Mouse (Mus musculus) lung, embryonic 16.5 days (tissue): ENCODE measurements at regions not wholly inside any gene's neighbourhood (a gene's known extent, or its start where the extent isn't known, plus 50 kb on each side); places are given as distances from the start of the nearest gene placed in this dataset.

Experiments used
- ATAC-seq: fragments of 200-750 bp; cut with Nextera tagmentation; 2 replicates; pipeline ENCODE4 v1.8.0; 2017; ENCODE audit warnings: low read depth, mild to moderate bottlenecking, moderate library complexity
- H3K27ac ChIP-seq: fragments of 300-500 bp; sonication (generic); 2 replicates; pipeline ENCODE4 v1.5.1; 2014; ENCODE audit warnings: mild to moderate bottlenecking, control low read depth, low read length
- H3K27me3 ChIP-seq: fragments of 300-500 bp; sonication (generic); 2 replicates; pipeline ENCODE4 v1.6.1; 2014; ENCODE audit warnings: low read depth, low read length, mixed read lengths; ENCODE audit not compliant: control insufficient read depth, insufficient read depth
- H3K36me3 ChIP-seq: fragments of 300-500 bp; sonication (generic); 2 replicates; pipeline ENCODE4 v1.6.1; 2014; ENCODE audit warnings: low read length; ENCODE audit not compliant: control insufficient read depth, insufficient read depth
- H3K4me1 ChIP-seq: fragments of 300-500 bp; sonication (generic); replicated peaks from 2 replicates; pipeline ENCODE4 v1.6.1; 2014; ENCODE audit warnings: low read length, mixed read lengths; ENCODE audit not compliant: control insufficient read depth, insufficient read depth
- H3K4me2 ChIP-seq: fragments of 300-500 bp; sonication (generic); 2 replicates; pipeline ENCODE4 v1.6.1; 2014; ENCODE audit warnings: low read depth, low read length, control low read depth
- H3K4me3 ChIP-seq: fragments of 300-500 bp; sonication (generic); 2 replicates; pipeline ENCODE4 v1.5.1; 2014; ENCODE audit warnings: mild to moderate bottlenecking, low read length, control low read depth
- H3K9ac ChIP-seq: fragments of 300-500 bp; sonication (generic); 2 replicates; pipeline ENCODE4 v1.6.1; 2014; ENCODE audit warnings: low read length, control low read depth
- H3K9me3 ChIP-seq: fragments of 300-500 bp; sonication (generic); 2 replicates; pipeline ENCODE4 v1.6.1; 2016; ENCODE audit warnings: low read length; ENCODE audit not compliant: control insufficient read depth
- WGBS: fragments of 180-500 bp; shearing (Covaris S2); extraction: QIAGEN DNeasy Blood & Tissue Kit; methylation state at CpG from one replicate; pipeline ENCODE4 v1.1.7; 2014; 5-methylcytosine and 5-hydroxymethylcytosine counted together

GRCm38 (mm10) chr10:109407011-109407410 is 396.2 kb upstream of the Syt1 start:
- H3K27ac ChIP-seq, result no peak overlapping the region
- no peak for ATAC-seq
- no peak overlapping the region for H3K4me3 ChIP-seq
- no peak overlapping the region for H3K4me2 ChIP-seq
- no peaks in the 10 kb centered on the region for H3K4me1 ChIP-seq
- H3K36me3 ChIP-seq, result no peaks in the 10 kb centered on the region
- H3K9ac ChIP-seq, result no peak overlapping the region
- no peaks in the 10 kb centered on the region for H3K27me3 ChIP-seq
- 42% methylated on average over 3 of the region's 3 CpGs for WGBS
- H3K9me3 ChIP-seq, result no peaks in the 10 kb centered on the region

- WGBS, result 62% methylated on average over 6 of the region's 6 CpGs
- Histone ChIP-seq H3K36me3 (no peaks in the 10 kb centered on the region), H3K27ac (no peak overlapping the region), H3K4me3 (no peak overlapping the region), H3K27me3 (no peaks in the 10 kb centered on the region), H3K4me1 (no peaks in the 10 kb centered on the region), H3K4me2 (no peak overlapping the region), H3K9ac (no peak overlapping the region), H3K9me3 (no peaks in the 10 kb centered on the region)
- no peak for ATAC-seq
Observed at GRCm38 (mm10) chr10:109405116-109405685, 394.4 kb upstream of the Syt1 start.

GRCm38 (mm10) chr10:109383758-109384157 is 373.0 kb upstream of the Syt1 start:
- Histone ChIP-seq H3K9me3 (no peaks in the 10 kb centered on the region), H3K4me2 (no peak overlapping the region), H3K27me3 (no peaks in the 10 kb centered on the region), H3K4me1 (no peaks in the 10 kb centered on the region), H3K36me3 (no peaks in the 10 kb centered on the region), H3K27ac (no peak overlapping the region), H3K9ac (no peak overlapping the region), H3K4me3 (no peak overlapping the region)
- 69% methylated on average over 4 of the region's 4 CpGs for WGBS
- no peak for ATAC-seq

- no peak for ATAC-seq
- H3K27ac ChIP-seq, result no peak overlapping the region
- no peak overlapping the region for H3K9ac ChIP-seq
- H3K4me1 ChIP-seq, result no peaks in the 10 kb centered on the region
- no peak overlapping the region for H3K4me3 ChIP-seq
- H3K27me3 ChIP-seq, result no peaks in the 10 kb centered on the region
- H3K36me3 ChIP-seq, result no peaks in the 10 kb centered on the region
- WGBS, result 78% methylated on average over 4 of the region's 4 CpGs
- no peak overlapping the region for H3K4me2 ChIP-seq
- no peaks in the 10 kb centered on the region for H3K9me3 ChIP-seq
Observed at GRCm38 (mm10) chr10:109378846-109379245, 368.1 kb upstream of the Syt1 start.

GRCm38 (mm10) chr10:109360161-109360560 is 349.4 kb upstream of the Syt1 start:
- ATAC-seq, result no peak
- H3K36me3 ChIP-seq, result no peaks in the 10 kb centered on the region

GRCm38 (mm10) chr10:109358812-109359211 is 348.0 kb upstream of the Syt1 start:
- H3K4me2 ChIP-seq, result no peak overlapping the region
- 42% methylated on average over 6 of the region's 6 CpGs for WGBS
- no peak overlapping the region for H3K27ac ChIP-seq
- H3K36me3 ChIP-seq, result no peaks in the 10 kb centered on the region
- no peak overlapping the region for H3K9ac ChIP-seq
- no peaks in the 10 kb centered on the region for H3K27me3 ChIP-seq
- ATAC-seq, result 0 out of 2 replicates have a peak, but pooled peaks have one; percentile 17
- H3K9me3 ChIP-seq, result no peaks in the 10 kb centered on the region
- H3K4me1 ChIP-seq, result no peaks in the 10 kb centered on the region
- H3K4me3 ChIP-seq, result no peak overlapping the region

More at GRCm38 (mm10) chr10:109360161-109360560, 349.4 kb upstream of the Syt1 start:
- no peaks in the 10 kb centered on the region for H3K9me3 ChIP-seq
- no peak overlapping the region for H3K9ac ChIP-seq
- WGBS, result 53% methylated on average over 1 of the region's 1 CpGs
- H3K27ac ChIP-seq, result no peak overlapping the region
- H3K4me3 ChIP-seq, result no peak overlapping the region
- H3K4me1 ChIP-seq, result no peaks in the 10 kb centered on the region
- H3K27me3 ChIP-seq, result no peaks in the 10 kb centered on the region
- no peak overlapping the region for H3K4me2 ChIP-seq

GRCm38 (mm10) chr10:109332846-109333386 is 322.1 kb upstream of the Syt1 start:
- Histone ChIP-seq H3K9me3 (no peaks in the 10 kb centered on the region), H3K27ac (no peak overlapping the region), H3K4me2 (no peak overlapping the region), H3K36me3 (no peaks in the 10 kb centered on the region), H3K4me1 (no peaks in the 10 kb centered on the region), H3K9ac (no peak overlapping the region), H3K4me3 (no peak overlapping the region), H3K27me3 (no peaks in the 10 kb centered on the region)
- no peak for ATAC-seq
- WGBS, result 71% methylated on average over 7 of the region's 7 CpGs

GRCm38 (mm10) chr10:109309286-109309685 is 298.5 kb upstream of the Syt1 start:
- WGBS, result 78% methylated on average over 6 of the region's 6 CpGs
- Histone ChIP-seq H3K9ac (no peak overlapping the region), H3K27me3 (no peaks in the 10 kb centered on the region), H3K36me3 (no peaks in the 10 kb centered on the region), H3K4me1 (no peaks in the 10 kb centered on the region), H3K4me3 (no peak overlapping the region), H3K4me2 (no peak overlapping the region), H3K9me3 (no peaks in the 10 kb centered on the region), H3K27ac (no peak overlapping the region)
- no peak for ATAC-seq

GRCm38 (mm10) chr10:109300199-109300598 is 289.4 kb upstream of the Syt1 start:
- H3K36me3 ChIP-seq, result no peaks in the 10 kb centered on the region
- no peaks in the 10 kb centered on the region for H3K27me3 ChIP-seq
- WGBS, result 76% methylated on average over 2 of the region's 2 CpGs
- H3K9ac ChIP-seq, result no peak overlapping the region
- peak overlapping the region; percentile 29; the same call in 1 of the 2 replicates for H3K4me2 ChIP-seq
- no peak for ATAC-seq
- no peak overlapping the region for H3K27ac ChIP-seq
- H3K4me3 ChIP-seq, result no peak overlapping the region
- H3K4me1 ChIP-seq, result no peaks in the 10 kb centered on the region
- H3K9me3 ChIP-seq, result no peaks in the 10 kb centered on the region
